Mouse (Mus musculus): ENCODE data around the gene Eif3l.

- TF ChIP-seq POLR2A (IDR thresholded peaks at IDR 0.05; ENCODE audit: borderline replicate concordance, control insufficient read depth, low read depth, low read length) (no peak), CTCF (IDR thresholded peaks at IDR 0.05; ENCODE audit: control insufficient read depth, insufficient read depth, low read length) (peak; percentile 83)
Measured at GRCm38 (mm10) chr15:79037913-79038328, 37.1 kb upstream of the Eif3l start.

Data from bone marrow, adult 2 months (tissue).